Mouse (Mus musculus) E14TG2a.4 (cell line): ENCODE measurements at regions not wholly inside any gene's neighbourhood (a gene's known extent, or its start where the extent isn't known, plus 50 kb on each side); places are given as distances from the start of the nearest gene placed in this dataset.

ENCODE experiments used
- CTCF ChIP-seq: conservative IDR thresholded peaks from 2 replicates; pipeline ENCODE4 v1.5.1; 2014; ENCODE audit warnings: low read length
- NANOG ChIP-seq: IDR thresholded peaks from 2 replicates; pipeline ENCODE4 v1.6.1; 2014; ENCODE audit warnings: borderline replicate concordance, low read length, mixed read lengths
- POU5F1 ChIP-seq: IDR thresholded peaks from 2 replicates; pipeline ENCODE4 v1.6.1; 2014; ENCODE audit warnings: low read length, borderline replicate concordance

- no peak for TF ChIP-seq CTCF
- no peak for TF ChIP-seq POU5F1
- no peak for TF ChIP-seq NANOG
Measured at GRCm38 (mm10) chr4:80589438-80589837, 244.5 kb upstream of the Tyrp1 start.
